Mouse (Mus musculus): ENCODE measurements around the gene Clk2. TPM values are rescaled to one million over a fixed set of nuclear protein-coding genes. Genes with fewer than 3 reads are reported as not detected.
A peak's percentile ranks its signal among the peaks of the same experiment; 100 is the strongest.

The Clk2 gene
- polyA plus RNA-seq, 2 experiments = 26.5 to 152 TPM

GRCm38 (mm10) chr3:89135958-89136357 lies 28.6 kb upstream of the Clk2 start, which contains the start of gene Pklr:
Gene Pklr, plus strand, starts transcription at chr3:89136142.
- Histone ChIP-seq H3K36me3 (ENCODE audit: control insufficient read depth, insufficient read depth, low read length) (no peaks in the 10 kb centered on the region), H3K27ac (replicated peaks; ENCODE audit: low read depth, low read length) (no peak within 1 kb of the TSS), H3K4me1 (ENCODE audit: control insufficient read depth, insufficient read depth, low read length) (no peaks in the 10 kb centered on the region; the same call in 1 of the 2 replicates), H3K27me3 (ENCODE audit: control insufficient read depth, insufficient read depth, low read length) (no peaks in the 10 kb centered on the region), H3K9ac (ENCODE audit: low read depth, low read length, severe bottlenecking) (no peak within 1 kb of the TSS), H3K9me3 (ENCODE audit: control insufficient read depth, low read length) (no peaks in the 10 kb centered on the region), H3K4me2 (replicated peaks; ENCODE audit: low read depth, low read length, severe bottlenecking) (no peak within 1 kb of the TSS), H3K4me3 (replicated peaks; ENCODE audit: low read length) (no peak within 1 kb of the TSS)
- no peak for TF ChIP-seq POLR2A (IDR thresholded peaks at IDR 0.05; ENCODE audit: borderline replicate concordance, extremely low read depth, insufficient read depth, insufficient read length)
- ATAC-seq (ENCODE audit: low FRiP score, low read depth) = no peak
- no peak for DNase-seq (ENCODE audit: low spot score)
- WGBS = 67% methylated on average over 3 of the region's 3 CpGs

GRCm38 (mm10) chr3:89136365-89136764 lies 28.2 kb upstream of the Clk2 start:
- Histone ChIP-seq H3K4me2 (replicated peaks; ENCODE audit: low read depth, low read length, severe bottlenecking) (no peak overlapping the region), H3K27ac (replicated peaks; ENCODE audit: low read depth, low read length) (no peak overlapping the region), H3K9ac (ENCODE audit: low read depth, low read length, severe bottlenecking) (no peak overlapping the region), H3K27me3 (ENCODE audit: control insufficient read depth, insufficient read depth, low read length) (no peaks in the 10 kb centered on the region), H3K9me3 (ENCODE audit: control insufficient read depth, low read length) (no peaks in the 10 kb centered on the region), H3K4me3 (replicated peaks; ENCODE audit: low read length) (no peak overlapping the region), H3K36me3 (ENCODE audit: control insufficient read depth, insufficient read depth, low read length) (no peaks in the 10 kb centered on the region), H3K4me1 (ENCODE audit: control insufficient read depth, insufficient read depth, low read length) (no peaks in the 10 kb centered on the region; the same call in 1 of the 2 replicates)
- 47% methylated on average over 9 of the region's 9 CpGs for WGBS
- no peak for TF ChIP-seq POLR2A (IDR thresholded peaks at IDR 0.05; ENCODE audit: borderline replicate concordance, extremely low read depth, insufficient read depth, insufficient read length)
- ATAC-seq (ENCODE audit: low FRiP score, low read depth) (no peak), DNase-seq (ENCODE audit: low spot score) (no peak)

DNA sequence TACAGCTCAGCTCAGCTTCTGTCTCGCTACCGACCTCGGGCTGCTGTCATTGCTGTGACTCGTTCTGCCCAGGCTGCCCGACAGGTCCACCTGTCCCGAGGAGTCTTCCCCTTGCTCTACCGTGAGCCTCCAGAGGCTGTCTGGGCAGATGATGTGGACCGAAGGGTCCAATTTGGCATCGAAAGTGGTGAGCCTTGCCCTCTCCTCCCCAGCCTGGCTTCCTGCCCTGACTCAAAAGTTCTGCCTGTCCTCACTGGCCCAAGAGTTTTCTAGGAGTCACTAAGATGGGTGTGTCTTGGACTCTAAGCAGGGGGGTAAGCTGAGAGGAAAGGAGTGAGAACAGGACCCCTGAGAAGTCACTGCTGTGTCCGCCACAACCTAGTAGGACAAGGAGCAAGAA lies 19.8 kb upstream of the Clk2 start:
- WGBS = 63% methylated on average over 10 of the region's 10 CpGs
- no peak overlapping the region for H3K4me2 ChIP-seq (replicated peaks; ENCODE audit: low read depth, low read length, severe bottlenecking)
- H3K36me3 ChIP-seq (ENCODE audit: control insufficient read depth, insufficient read depth, low read length) = no peaks in the 10 kb centered on the region
- H3K9me3 ChIP-seq (ENCODE audit: control insufficient read depth, low read length) = no peaks in the 10 kb centered on the region
- no peak overlapping the region for H3K27ac ChIP-seq (replicated peaks; ENCODE audit: low read depth, low read length)
- no peak overlapping the region for H3K4me3 ChIP-seq (replicated peaks; ENCODE audit: low read length)
- TF ChIP-seq POLR2A (IDR thresholded peaks at IDR 0.05; ENCODE audit: borderline replicate concordance, extremely low read depth, insufficient read depth, insufficient read length) = no peak
- H3K27me3 ChIP-seq (ENCODE audit: control insufficient read depth, insufficient read depth, low read length) = peaks cover 2% of the 10 kb centered on the region; the same call in 1 of the 2 replicates
- no peak overlapping the region for H3K9ac ChIP-seq (ENCODE audit: low read depth, low read length, severe bottlenecking)
- ATAC-seq (ENCODE audit: low FRiP score, low read depth) (no peak), DNase-seq (ENCODE audit: low spot score) (no peak)
- peaks cover 3% of the 10 kb centered on the region; the same call in 1 of the 2 replicates for H3K4me1 ChIP-seq (ENCODE audit: control insufficient read depth, insufficient read depth, low read length)

DNA sequence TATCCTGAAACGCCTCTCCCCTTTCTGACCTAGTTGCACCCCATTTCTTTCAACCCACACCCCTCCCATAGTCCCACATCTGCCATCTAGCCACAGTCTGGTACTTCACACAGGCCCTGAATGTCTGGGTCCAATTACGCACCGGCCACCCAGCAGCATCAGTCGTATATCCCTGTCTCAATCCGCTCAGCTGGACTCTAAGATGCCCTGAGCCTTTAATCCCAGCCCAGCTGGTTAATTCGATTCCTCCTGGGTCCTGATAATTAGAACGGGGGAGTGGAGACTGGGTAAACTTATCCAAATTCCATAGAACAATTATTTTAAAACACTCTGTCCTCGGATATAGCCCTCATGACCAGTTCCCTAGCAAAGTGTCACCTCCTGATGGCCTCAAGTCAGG lies 19.0 kb upstream of the Clk2 start:
- H3K9me3 ChIP-seq (ENCODE audit: control insufficient read depth, low read length) = no peaks in the 10 kb centered on the region
- peaks cover 8% of the 10 kb centered on the region; the same call in 1 of the 2 replicates for H3K27me3 ChIP-seq (ENCODE audit: control insufficient read depth, insufficient read depth, low read length)
- H3K4me1 ChIP-seq (ENCODE audit: control insufficient read depth, insufficient read depth, low read length) = peaks cover 3% of the 10 kb centered on the region; the same call in 1 of the 2 replicates
- TF ChIP-seq POLR2A (IDR thresholded peaks at IDR 0.05; ENCODE audit: borderline replicate concordance, extremely low read depth, insufficient read depth, insufficient read length) = no peak
- no peak overlapping the region for H3K9ac ChIP-seq (ENCODE audit: low read depth, low read length, severe bottlenecking)
- DNase-seq (ENCODE audit: low spot score) = no peak
- ATAC-seq (ENCODE audit: low FRiP score, low read depth) = no peak
- H3K4me2 ChIP-seq (replicated peaks; ENCODE audit: low read depth, low read length, severe bottlenecking) = no peak overlapping the region
- 25% methylated on average over 8 of the region's 8 CpGs for WGBS
- no peak overlapping the region for H3K4me3 ChIP-seq (replicated peaks; ENCODE audit: low read length)
- H3K27ac ChIP-seq (replicated peaks; ENCODE audit: low read depth, low read length) = no peak overlapping the region
- no peaks in the 10 kb centered on the region for H3K36me3 ChIP-seq (ENCODE audit: control insufficient read depth, insufficient read depth, low read length)

- Histone ChIP-seq H3K9me3 (ENCODE audit: control insufficient read depth, low read length) (no peaks in the 10 kb centered on the region), H3K27me3 (ENCODE audit: control insufficient read depth, insufficient read depth, low read length) (peaks cover 8% of the 10 kb centered on the region; the same call in 1 of the 2 replicates), H3K36me3 (ENCODE audit: control insufficient read depth, insufficient read depth, low read length) (no peaks in the 10 kb centered on the region), H3K4me1 (ENCODE audit: control insufficient read depth, insufficient read depth, low read length) (peaks cover 3% of the 10 kb centered on the region; the same call in 1 of the 2 replicates), H3K27ac (replicated peaks; ENCODE audit: low read depth, low read length) (no peak overlapping the region), H3K4me3 (replicated peaks; ENCODE audit: low read length) (peak overlapping the region; percentile 22), H3K4me2 (replicated peaks; ENCODE audit: low read depth, low read length, severe bottlenecking) (peak overlapping the region; percentile 44), H3K9ac (ENCODE audit: low read depth, low read length, severe bottlenecking) (peak overlapping the region; percentile 31)
- TF ChIP-seq POLR2A (IDR thresholded peaks at IDR 0.05; ENCODE audit: borderline replicate concordance, extremely low read depth, insufficient read depth, insufficient read length) = no peak
- ATAC-seq (ENCODE audit: low FRiP score, low read depth) (no peak), DNase-seq (ENCODE audit: low spot score) (no peak)
- 24% methylated on average over 26 of the region's 26 CpGs for WGBS
Measured at GRCm38 (mm10) chr3:89147101-89147978, 17.3 kb upstream of the Clk2 start.
